Mouse (Mus musculus) left cerebral cortex, adult 2 months (tissue): ENCODE measurements around the gene Aurka. TPM values are rescaled to one million over a fixed set of nuclear protein-coding genes. Genes with fewer than 3 reads are reported as not detected.
A peak's percentile ranks its signal among the peaks of the same experiment; 100 is the strongest.

ENCODE experiments used
- DNase-seq, 2 experiments: peaks; one replicate each; pipeline ENCODE4 v3.0.0; 2021 to 2022; ENCODE audit warnings: low spot score in 2 of 2, mixed read lengths in 1 of 2; ENCODE audit errors: extremely low spot score in 1 of 2
- H3K27ac ChIP-seq: fragments of 200-600 bp; 2 replicates; pipeline ENCODE4 v1.8.1; 2022
- H3K4me3 ChIP-seq: fragments of 200-600 bp; 2 replicates; pipeline ENCODE4 v1.8.1; 2022
- CTCF ChIP-seq: fragments of 200-600 bp; IDR thresholded peaks from 2 replicates; pipeline ENCODE4 v1.8.1; 2022; ENCODE audit warnings: antibody characterized with exemption, mild to moderate bottlenecking, moderate library complexity
- intact Hi-C: fragments of 180-260 bp; cut with DNase I; formaldehyde crosslinking; loops from one replicate; pipeline ENCODE4 v1.15.1; 2025
- total RNA-seq, 2 experiments: library from RNA; stranded (reverse); gene quantifications; 2 replicates each; pipeline ENCODE4 v1.2.3; 2021

The Aurka gene
- total RNA-seq, 2 experiments from 2014 or later: 0.87 to 1.2 TPM

DNA sequence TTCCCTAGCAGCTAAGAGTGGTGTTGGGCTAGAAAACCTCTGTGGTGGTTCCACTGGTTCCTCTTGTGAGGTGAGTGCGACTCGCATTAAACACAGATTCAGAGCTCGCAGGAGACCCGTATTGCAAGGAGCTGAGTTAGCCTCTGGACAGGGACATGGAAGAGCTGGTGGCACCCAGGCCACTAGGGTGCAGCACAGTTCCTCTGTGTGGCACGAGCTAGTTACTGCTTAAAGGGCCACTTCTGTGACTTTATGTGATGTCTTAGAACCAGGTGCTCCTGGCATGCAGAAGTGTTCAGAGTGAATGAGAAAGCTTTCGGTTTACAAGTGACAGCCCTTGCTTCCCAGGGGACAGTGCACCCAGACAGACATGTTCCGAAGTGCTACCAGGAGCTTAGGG is 8.0 kb upstream of the Aurka start:
- no peak overlapping the region for H3K27ac ChIP-seq
- DNase-seq: peak; percentile 40 to 45
- intact Hi-C loops: no loop called here
- H3K4me3 ChIP-seq: no peak overlapping the region
- peak; percentile 67 for TF ChIP-seq CTCF

DNA sequence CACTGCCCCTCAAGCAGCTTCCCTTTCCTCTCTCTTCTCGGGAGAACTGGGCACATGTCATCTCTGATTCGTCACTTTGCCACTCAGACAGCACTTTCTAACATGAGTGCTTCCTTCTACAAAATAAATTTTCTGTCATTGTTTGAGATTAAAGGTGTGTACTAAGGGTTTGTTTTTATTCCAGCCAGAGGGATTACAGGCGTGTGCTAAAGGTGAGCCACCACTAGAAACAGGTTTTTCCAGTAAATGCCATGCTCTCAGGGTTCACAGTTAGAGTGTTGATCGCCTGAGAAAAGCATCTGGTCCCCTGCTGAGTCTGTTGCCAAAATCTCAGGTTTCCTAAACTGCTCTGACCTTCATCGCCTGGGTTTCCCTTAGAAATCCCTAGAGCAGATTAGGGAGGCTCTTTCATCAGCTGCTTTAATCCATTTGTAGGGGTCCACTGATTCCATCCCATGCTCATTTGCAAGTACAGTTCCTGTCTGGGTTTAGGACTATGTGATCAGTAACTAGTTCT is 6.7 kb upstream of the Aurka start:
- H3K27ac ChIP-seq: no peak overlapping the region
- intact Hi-C loops: no loop called here
- DNase-seq: no peak
- no peak overlapping the region for H3K4me3 ChIP-seq
- no peak for TF ChIP-seq CTCF

DNA sequence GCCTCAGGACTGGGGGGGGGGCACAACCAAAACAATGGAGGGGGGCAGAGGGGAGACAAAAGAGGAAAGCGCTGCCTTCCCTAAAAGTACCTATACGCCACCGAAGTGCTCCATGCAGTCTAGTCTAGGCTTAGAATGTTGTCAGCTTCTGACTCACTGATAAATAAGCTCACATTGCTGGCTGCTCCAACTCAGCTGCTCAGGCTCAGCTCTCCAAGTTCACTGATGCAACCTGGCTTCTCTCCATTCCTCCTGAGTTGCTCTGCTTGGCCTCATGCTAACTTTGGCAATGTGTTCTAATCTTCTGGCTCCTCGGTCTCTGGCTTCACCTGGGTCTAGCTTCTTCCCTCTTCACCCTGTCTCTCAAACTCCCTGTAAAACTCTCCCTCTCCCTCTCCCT is 6.2 kb upstream of the Aurka start:
- Histone ChIP-seq H3K27ac (no peak overlapping the region), H3K4me3 (no peak overlapping the region)
- intact Hi-C loops: no loop called here
- TF ChIP-seq CTCF: no peak
- DNase-seq: no peak

DNA sequence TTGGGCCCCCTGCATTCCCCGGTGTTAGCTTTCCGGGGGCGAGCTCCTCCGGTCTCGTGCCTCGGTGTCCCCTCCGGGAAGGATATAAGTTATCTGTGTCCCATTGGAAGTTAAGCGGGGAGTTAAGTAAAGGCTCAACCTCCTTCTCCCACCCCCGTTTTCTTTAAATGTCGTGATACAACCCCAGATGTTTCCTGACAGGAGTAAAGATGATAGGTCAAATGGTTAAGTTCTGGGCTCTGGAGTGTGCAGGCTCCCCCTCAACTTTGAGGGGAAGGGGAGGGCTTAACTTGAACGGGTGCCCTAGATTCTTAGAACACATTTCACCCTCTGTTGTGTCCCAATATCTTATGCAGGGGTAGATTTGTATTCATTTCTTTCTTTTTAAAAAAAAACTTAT is 923 bp upstream of the Aurka start:
- Histone ChIP-seq H3K4me3 (peak overlapping the region; percentile 66), H3K27ac (peak overlapping the region; percentile 93)
- no peak for DNase-seq
- intact Hi-C loops: loop anchor here (2.0 kb wide), 2 partner anchors 26 to 70 kb away; partner anchors contain the start of genes Fam210b and Rtf2
- TF ChIP-seq CTCF: no peak

DNA sequence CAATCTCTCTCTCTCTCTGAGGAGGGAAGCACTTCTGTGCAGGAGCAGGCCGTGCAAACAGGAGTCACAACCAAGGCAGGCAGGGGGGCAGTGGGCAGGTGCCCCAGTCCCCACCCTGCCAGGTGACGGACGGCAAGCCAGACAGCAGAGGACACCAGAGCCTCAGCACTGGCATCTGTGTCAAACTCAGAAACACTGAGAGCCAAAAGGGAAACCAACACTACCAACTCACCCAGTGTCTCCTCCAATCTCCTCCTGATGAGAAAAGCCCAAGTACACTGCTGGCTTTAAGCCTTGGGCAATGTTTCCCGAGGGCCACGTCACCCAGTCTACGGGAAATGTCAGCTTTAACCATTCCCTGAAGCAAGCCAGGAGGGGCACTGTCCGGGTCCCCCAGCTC is 7.2 kb downstream of the Aurka start:
- no peak for DNase-seq
- H3K4me3 ChIP-seq: no peak overlapping the region
- intact Hi-C loops: no loop called here
- TF ChIP-seq CTCF: no peak
- H3K27ac ChIP-seq: no peak overlapping the region

DNA sequence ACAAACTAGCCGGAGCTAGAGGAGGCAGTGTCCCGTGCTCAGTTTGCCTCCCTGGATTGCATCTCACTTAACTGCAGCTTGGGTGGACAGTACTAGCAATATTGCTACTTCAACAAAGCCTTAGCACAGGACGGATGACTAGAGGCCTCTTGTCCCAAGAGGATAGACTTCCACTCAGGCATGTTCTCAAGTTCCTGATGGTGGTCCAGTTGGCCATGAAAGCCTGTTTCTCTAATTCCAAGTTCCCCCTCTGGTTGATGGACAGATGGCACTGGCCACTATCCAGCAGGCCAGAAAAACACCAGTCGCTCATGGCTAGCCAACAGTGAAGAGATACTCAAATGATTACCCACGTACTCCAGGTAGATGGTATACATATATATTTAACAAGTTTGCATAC is 14.5 kb downstream of the Aurka start:
- H3K27ac ChIP-seq: no peak overlapping the region
- TF ChIP-seq CTCF: no peak
- DNase-seq: no peak
- intact Hi-C loops: no loop called here
- no peak overlapping the region for H3K4me3 ChIP-seq

DNA sequence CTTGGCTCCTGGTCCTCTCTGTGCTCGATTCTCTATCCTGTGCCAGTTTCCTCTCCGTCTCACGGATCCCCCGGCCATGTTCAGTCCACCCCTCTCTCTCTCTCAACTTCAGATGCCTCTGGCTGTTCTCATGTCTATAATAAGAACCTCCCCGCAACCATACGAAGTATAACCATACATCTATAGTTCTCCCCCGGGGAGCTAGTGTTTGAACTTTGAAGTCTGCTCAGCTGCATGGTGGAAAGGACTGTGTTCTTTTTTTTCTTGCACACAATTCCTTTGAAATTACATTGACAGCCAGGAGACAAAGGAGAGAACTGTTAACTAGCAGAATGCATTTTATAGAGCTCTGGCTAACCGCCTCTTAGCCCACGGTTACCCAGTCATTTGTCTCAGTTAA is 15.6 kb downstream of the Aurka start:
- DNase-seq: no peak
- no peak for TF ChIP-seq CTCF
- intact Hi-C loops: no loop called here
- Histone ChIP-seq H3K4me3 (no peak overlapping the region), H3K27ac (no peak overlapping the region)

DNA sequence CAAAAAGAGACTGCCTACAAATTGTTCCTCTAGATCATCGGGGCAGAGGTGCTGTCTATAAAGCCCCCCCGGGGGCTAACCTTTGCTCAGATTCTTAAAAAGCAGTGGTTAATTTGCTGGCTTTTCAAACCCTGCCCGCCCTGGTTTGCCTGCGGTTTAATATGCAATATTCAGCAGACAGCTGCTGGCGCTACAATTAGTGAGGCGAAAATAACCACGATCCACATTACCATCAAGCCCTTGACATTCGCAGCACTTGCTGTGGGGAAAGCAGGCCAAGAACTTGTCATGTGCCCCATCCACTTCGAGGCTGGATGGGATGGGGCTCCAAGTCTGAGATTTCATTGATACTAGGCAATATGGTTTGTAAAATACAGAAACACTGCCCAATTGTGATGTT is 17.1 kb downstream of the Aurka start:
- H3K4me3 ChIP-seq: no peak overlapping the region
- no peak for TF ChIP-seq CTCF
- no peak for DNase-seq
- intact Hi-C loops: no loop called here
- no peak overlapping the region for H3K27ac ChIP-seq

DNA sequence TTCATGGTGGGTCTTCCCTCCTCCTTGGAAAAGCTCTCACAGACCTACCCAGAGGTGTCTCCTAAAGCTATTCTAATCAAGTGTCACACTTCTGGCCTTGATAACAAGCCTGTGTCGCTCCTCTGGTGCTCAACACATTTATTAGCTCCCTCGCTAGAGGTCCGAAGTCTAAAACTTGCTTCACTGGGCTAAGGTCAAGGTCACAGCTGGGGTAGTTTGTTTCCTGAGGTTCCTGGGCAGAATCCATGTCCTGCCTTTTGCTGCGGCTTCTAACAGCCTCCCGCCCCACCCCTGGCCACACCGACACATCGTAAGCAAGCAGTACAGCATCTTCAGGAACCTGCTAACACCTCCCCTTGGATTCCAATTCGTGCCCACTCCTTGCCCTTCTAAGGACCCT is 19.6 kb downstream of the Aurka start:
- TF ChIP-seq CTCF: no peak
- intact Hi-C loops: no loop called here
- Histone ChIP-seq H3K27ac (no peak overlapping the region), H3K4me3 (no peak overlapping the region)
- no peak for DNase-seq

DNA sequence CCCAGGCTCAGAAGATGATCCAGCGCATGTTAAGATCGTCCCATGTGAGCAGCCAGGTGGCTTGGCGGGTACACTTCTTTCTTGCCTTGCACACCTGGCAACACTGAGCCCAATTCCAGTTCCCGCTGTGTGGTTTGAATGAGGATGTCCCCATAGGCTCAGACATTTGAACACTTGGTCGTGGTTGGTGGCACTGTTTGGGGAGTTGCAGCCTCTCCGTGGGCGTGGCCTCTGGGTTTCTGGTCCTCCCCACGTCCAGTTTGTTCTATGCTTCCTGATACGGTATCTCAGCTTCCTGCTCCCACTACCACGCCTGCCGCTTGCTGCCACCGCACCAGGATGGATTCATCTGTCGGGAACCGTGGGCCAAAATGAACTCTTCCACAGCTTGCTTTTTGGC is 20.6 kb downstream of the Aurka start:
- Histone ChIP-seq H3K27ac (no peak overlapping the region), H3K4me3 (no peak overlapping the region)
- intact Hi-C loops: loop anchor here (10.0 kb wide), 1 partner anchor 1835 kb away; no protein-coding TSS in a partner anchor
- no peak for TF ChIP-seq CTCF
- DNase-seq: no peak

DNA sequence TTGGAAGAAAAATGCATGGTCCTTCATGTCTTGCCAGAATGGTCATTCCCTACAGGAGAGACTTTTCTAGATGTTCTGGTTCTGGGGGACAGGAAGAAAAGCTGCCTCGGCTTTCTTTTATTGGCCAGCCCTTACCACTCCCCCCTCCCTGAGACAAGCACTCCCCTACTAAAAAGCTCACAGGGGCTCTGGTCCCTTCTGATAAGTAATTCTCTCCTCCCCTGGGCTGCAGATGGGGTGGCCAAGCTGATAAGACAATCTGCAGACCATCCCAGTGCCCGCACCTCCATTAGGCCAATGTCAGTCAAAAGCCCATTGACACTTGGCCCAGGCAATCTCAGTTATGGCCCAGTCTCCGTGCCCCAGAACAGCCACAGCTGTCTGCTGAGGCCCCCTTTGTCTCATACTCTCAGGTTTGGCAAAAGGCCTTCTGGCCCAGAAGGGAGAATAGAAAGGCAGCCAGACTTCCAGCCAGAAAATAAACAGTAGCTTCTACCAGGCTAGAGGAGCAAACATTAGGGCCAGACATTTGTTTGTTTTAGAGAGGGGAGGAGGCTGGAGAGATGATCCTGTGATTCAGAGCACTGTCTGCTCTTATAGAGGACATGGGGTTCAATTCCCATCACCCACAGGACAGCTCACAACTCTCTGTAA is 21.9 kb downstream of the Aurka start:
- no peak for DNase-seq
- Histone ChIP-seq H3K27ac (no peak overlapping the region), H3K4me3 (no peak overlapping the region)
- TF ChIP-seq CTCF: no peak
- intact Hi-C loops: loop anchor here (10.0 kb wide), 1 partner anchor 1834 kb away; no protein-coding TSS in a partner anchor

DNA sequence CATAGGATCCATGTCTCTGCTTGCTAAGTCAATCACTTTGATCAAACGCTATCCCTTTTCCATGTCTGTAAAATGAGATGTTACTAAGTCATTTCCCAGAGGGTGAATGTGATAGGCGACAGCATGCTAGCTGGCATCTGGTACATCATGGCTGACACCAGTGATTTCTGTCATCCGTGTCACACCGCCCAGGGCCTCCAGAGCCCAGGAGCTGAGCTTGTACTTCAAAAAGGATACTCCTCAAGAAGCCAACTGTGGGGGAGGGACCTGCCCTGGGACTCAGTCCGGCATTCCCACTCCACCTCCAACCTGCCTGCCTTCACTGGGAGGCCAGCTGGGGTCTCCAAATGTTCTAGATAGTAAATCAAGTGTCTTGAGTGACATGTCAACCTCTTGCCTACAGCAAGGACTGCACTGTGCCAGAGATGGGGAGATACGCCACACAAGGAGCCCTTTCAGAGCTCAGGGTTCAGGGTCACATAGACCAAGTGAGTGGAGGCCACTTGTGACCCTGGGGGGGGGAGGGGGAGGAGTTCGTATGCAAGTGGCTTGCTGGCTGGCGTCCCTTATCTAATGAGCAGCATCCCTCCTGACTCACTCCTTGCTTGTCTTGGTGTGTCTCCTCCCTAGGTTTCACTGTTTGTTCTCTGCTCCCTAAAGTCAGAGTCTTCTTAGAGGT is 23.3 kb downstream of the Aurka start:
- no peak for TF ChIP-seq CTCF
- no peak for DNase-seq
- intact Hi-C loops: loop anchor here (10.0 kb wide), 1 partner anchor 1832 kb away; no protein-coding TSS in a partner anchor
- H3K27ac ChIP-seq: no peak overlapping the region
- H3K4me3 ChIP-seq: no peak overlapping the region
